Mouse (Mus musculus) midbrain, embryonic 11.5 days (tissue): ENCODE measurements around the gene Hoxd8. TPM values are rescaled to one million over a fixed set of nuclear protein-coding genes. Genes with fewer than 3 reads are reported as not detected.

Experiments
- microRNA counts: library from miRNA; unstranded; fragments of <30 nt; microRNA quantifications from one replicate; lab custom pipeline; 2015
- microRNA-seq: library from miRNA; unstranded; fragments of <30 nt; microRNA quantifications from one replicate; pipeline ENCODE4, GENCODE M21; 2017
- polyA plus RNA-seq: library from polyadenylated mRNA; unstranded; fragments of >200 nt; fragmentation: Nextera tagmentation; extraction: Ambion mirVana; gene quantifications from 2 replicates; pipeline ENCODE4 v1.2.1, GENCODE M21; 2014

Hoxd8 gene
- polyA plus RNA-seq, 1 experiment from 2014 or later = 0.11 TPM

MicroRNAs within 50 kb of the gene (microRNA counts, 519-probe panel; counts per million panel counts)
- not detected for microRNA mmu-miR-10b (lab: Ali Mortazavi, UCI)

Small RNA genes within 50 kb of the gene (microRNA-seq; reads per million reads assigned to microRNA genes)
- gene Gm44463 = not detected
- 53.5 reads per million, percentile 47 among the genes with 10 or more reads in this experiment for gene Mir10b

Other genes with a start within 250 kb of the Hoxd8 start
- 56.2 and 58.4 TPM in 2 replicates for gene Lnpk, start 125.2 kb upstream of the Hoxd8 start, polyA plus RNA-seq
- gene Evx2, start 45.1 kb upstream of the Hoxd8 start, polyA plus RNA-seq = 1.5 and 1.9 TPM in 2 replicates
- not detected in 2 replicates for gene Hoxd13, start 36.3 kb upstream of the Hoxd8 start, polyA plus RNA-seq
- gene Hoxd12, start 29.6 kb upstream of the Hoxd8 start, polyA plus RNA-seq = not detected in 2 replicates
- not detected in 2 replicates for gene Hoxd11, start 25.1 kb upstream of the Hoxd8 start, polyA plus RNA-seq
- not detected in 2 replicates for gene Hoxd10, start 12.7 kb upstream of the Hoxd8 start, polyA plus RNA-seq
- gene Hoxd9, start 6.9 kb upstream of the Hoxd8 start, polyA plus RNA-seq = not detected in 2 replicates
- 0.07 and 0.14 TPM in 2 replicates for gene Hoxd3, start 7.3 kb downstream of the Hoxd8 start, polyA plus RNA-seq
- not detected in 2 replicates for gene Hoxd4, start 7.3 kb downstream of the Hoxd8 start, polyA plus RNA-seq
- gene Gm28230, start 22.1 kb downstream of the Hoxd8 start, polyA plus RNA-seq = not detected in 2 replicates
- gene Hoxd1, start 58.4 kb downstream of the Hoxd8 start, polyA plus RNA-seq = not detected in 2 replicates
- 124 and 130 TPM in 2 replicates for gene Mtx2, start 121.2 kb downstream of the Hoxd8 start, polyA plus RNA-seq